Mouse (Mus musculus) embryonic fibroblast, embryonic 13.5 days (primary cell): ENCODE results near the gene Gm14443. TPM values are rescaled to one million over a fixed set of nuclear protein-coding genes. Genes with fewer than 3 reads are reported as not detected.
"Not testable (repeated sequence)": the region's sequence is repeated elsewhere in the genome, so short reads cannot be mapped to it uniquely, and the experiment has no call there.

Experiments
- H3K27ac ChIP-seq: 2 replicates; pipeline ENCODE4 v1.5.1; 2012; ENCODE audit warnings: low read length, control low read depth, inconsistent platforms; ENCODE audit not compliant: insufficient read depth
- H3K4me1 ChIP-seq: 2 replicates; pipeline ENCODE4 v1.6.1; 2011; ENCODE audit warnings: low read length; ENCODE audit not compliant: control insufficient read depth, insufficient read depth
- H3K4me3 ChIP-seq: 2 replicates; pipeline ENCODE4 v1.5.1; 2011; ENCODE audit warnings: mild to moderate bottlenecking, control low read depth, low read length; ENCODE audit not compliant: insufficient read depth
- POLR2A ChIP-seq: IDR thresholded peaks from 2 replicates; pipeline ENCODE4 v1.6.1; 2011; ENCODE audit warnings: low read depth, mild to moderate bottlenecking, control low read depth, low read length, moderate library complexity
- polyA plus RNA-seq: library from polyadenylated mRNA; stranded (reverse); fragments of >200 nt; gene quantifications from 2 replicates; pipeline ENCODE4 v1.2.4, GENCODE M21; 2011; ENCODE audit warnings: low read depth; ENCODE audit not compliant: missing spikeins, insufficient read length

The Gm14443 gene
- polyA plus RNA-seq, 1 experiment, result 0.49 TPM

GRCm38 (mm10) chr2:175156696-175157095, 19.0 kb downstream of the Gm14443 start:
- Histone ChIP-seq H3K27ac (no peak overlapping the region), H3K4me3 (no peak overlapping the region), H3K4me1 (no peaks in the 10 kb centered on the region)
- no peak for TF ChIP-seq POLR2A

DNA sequence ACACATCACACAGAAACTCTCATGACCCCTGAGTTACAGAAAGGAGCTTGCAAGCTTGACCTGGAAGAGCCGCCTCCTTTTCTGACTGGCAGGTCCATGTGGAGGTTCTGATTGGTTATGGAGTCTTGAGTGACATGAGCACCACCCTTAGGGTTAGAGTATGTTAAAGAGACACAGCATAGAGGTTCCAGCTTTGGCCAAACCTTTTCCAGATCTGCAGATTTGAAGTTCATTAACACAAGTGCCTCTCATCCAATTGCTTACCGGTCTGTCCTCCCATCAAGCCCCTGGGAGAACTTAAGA, 33.7 kb downstream of the Gm14443 start, which contains the start of gene Gm14399:
Gene Gm14399, minus strand, starts transcription at position 20 of the 303 bp plus-strand sequence.
- peak within 1 kb of the TSS; percentile 59 for H3K4me3 ChIP-seq
- not testable (repeated sequence) for H3K27ac ChIP-seq, H3K4me1 ChIP-seq

DNA sequence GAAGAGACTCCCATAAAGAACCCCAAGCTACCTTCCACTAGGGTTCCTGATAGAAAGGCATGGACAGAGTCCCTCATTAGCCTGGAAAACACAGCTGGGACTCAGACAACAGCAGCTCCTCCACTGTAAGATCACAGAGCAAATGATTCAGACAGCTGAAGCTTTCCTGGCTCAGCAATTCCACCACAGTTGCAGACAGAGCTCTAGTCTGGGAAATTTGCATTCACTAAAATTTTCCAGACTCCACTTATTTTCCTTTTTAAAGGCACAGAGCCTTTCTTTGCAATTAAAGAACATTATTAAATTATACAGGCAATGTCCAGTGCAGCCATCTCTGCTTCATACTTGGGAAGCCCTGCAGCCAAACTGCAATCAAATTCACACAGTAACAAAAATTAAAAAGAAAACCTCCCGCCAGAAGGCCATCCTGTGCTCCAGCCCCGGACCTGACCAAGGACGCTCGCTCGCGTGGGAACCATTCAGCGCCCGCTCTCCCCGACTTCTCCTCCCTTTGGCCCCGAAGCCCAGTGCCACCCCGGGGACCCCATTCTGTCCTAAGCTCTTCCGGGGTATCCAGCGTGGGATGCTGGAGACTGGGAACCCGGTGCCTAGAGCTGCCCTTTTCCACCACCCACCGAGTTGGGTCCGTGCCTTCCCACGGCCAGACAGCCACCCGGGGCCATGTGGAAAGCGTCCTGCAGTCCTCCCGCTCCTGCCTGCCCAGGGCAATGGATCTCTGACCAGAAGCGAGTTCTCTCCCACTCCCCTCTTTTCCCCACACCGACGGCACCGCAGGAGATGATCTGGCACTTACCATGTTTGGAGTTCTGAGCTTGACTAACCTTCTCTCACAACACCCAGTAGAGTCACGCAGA, 34.3 kb downstream of the Gm14443 start:
- H3K4me3 ChIP-seq, result peak overlapping the region; percentile 59
- H3K27ac ChIP-seq, H3K4me1 ChIP-seq: not testable (repeated sequence)

DNA sequence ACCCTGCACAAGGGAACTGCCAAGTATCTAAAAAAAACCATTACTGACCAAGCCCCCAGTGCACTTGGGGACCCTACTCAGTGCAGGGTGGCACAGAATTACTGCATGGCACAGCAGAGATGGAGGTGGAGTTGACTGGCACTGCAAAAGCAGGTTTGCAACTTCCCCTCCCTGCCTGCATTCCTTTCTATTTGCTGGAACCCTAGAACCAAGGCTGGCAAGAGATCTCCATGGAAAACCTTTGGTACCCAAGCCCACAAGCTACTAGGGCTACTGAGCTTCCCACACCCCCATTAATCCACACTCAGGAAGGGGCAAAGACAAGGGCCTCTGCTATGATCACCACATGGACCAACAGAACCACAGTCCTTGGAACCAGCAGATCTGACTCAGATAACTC, 35.0 kb downstream of the Gm14443 start:
- H3K4me1 ChIP-seq, H3K27ac ChIP-seq, H3K4me3 ChIP-seq: not testable (repeated sequence)

Other genes with a start within 250 kb of the Gm14443 start
- 0.72 and 1.2 TPM in 2 replicates for gene Gm14444, start 165.6 kb downstream of the Gm14443 start, polyA plus RNA-seq
- gene Gm14393, start 108.1 kb downstream of the Gm14443 start, polyA plus RNA-seq, result 0.99 and 1.8 TPM in 2 replicates
- gene Gm14399, start 33.9 kb downstream of the Gm14443 start, polyA plus RNA-seq, result 19.8 and 25.6 TPM in 2 replicates
- 18.3 and 19.5 TPM in 2 replicates for gene Gm14391, start 31.0 kb upstream of the Gm14443 start, polyA plus RNA-seq
- gene Gm14440, start 99.3 kb upstream of the Gm14443 start, polyA plus RNA-seq, result 6.3 and 7.2 TPM in 2 replicates
- 20.9 and 31.7 TPM in 2 replicates for gene Gm4631, start 162.3 kb upstream of the Gm14443 start, polyA plus RNA-seq
- 2.3 and 3.9 TPM in 2 replicates for gene Zfp968, start 196.6 kb upstream of the Gm14443 start, polyA plus RNA-seq